Mouse (Mus musculus) mouse embryonic stem cell (cell line): ENCODE results near the gene Gpr15.

Experiments used
- in situ Hi-C, 2 experiments: fragments of 300-500 bp; cut with MboI; formaldehyde crosslinking; loops; 1 replicate in 1 of 2; 3 replicates in 1 of 2; pipeline ENCODE4 v1.14.3; 2019 to 2020; ENCODE audit warnings: low sequenced_read_pairs in 2 of 2, low pct_unique_long_range_greater_than_20kb in 1 of 2, mixed read lengths in 1 of 2; ENCODE audit not compliant: unreplicated experiment in 1 of 2

Gene Gpr15

GRCm38 (mm10) chr16:58704999-58705398 lies 13.9 kb downstream of the Gpr15 start:
- in situ Hi-C loops, result no loop called here

GRCm38 (mm10) chr16:58703382-58704124 lies 15.3 kb downstream of the Gpr15 start:
- in situ Hi-C loops, result no loop called here

GRCm38 (mm10) chr16:58702329-58702932 lies 16.4 kb downstream of the Gpr15 start:
- in situ Hi-C loops, result no loop called here

- in situ Hi-C loops, result no loop called here
Measured at GRCm38 (mm10) chr16:58701779-58702178, 17.1 kb downstream of the Gpr15 start.

GRCm38 (mm10) chr16:58700816-58701424 lies 17.9 kb downstream of the Gpr15 start:
- in situ Hi-C loops, result no loop called here

GRCm38 (mm10) chr16:58700174-58700573 lies 18.7 kb downstream of the Gpr15 start:
- in situ Hi-C loops, result no loop called here

GRCm38 (mm10) chr16:58697261-58697660 lies 21.6 kb downstream of the Gpr15 start:
- in situ Hi-C loops, result no loop called here

GRCm38 (mm10) chr16:58696796-58697195 lies 22.1 kb downstream of the Gpr15 start:
- in situ Hi-C loops, result no loop called here

- in situ Hi-C loops, result no loop called here
Measured at GRCm38 (mm10) chr16:58694091-58694490, 24.8 kb downstream of the Gpr15 start.

GRCm38 (mm10) chr16:58690322-58690732 lies 28.5 kb downstream of the Gpr15 start:
- in situ Hi-C loops, result no loop called here

- in situ Hi-C loops, result no loop called here
Measured at GRCm38 (mm10) chr16:58689555-58690169, 29.2 kb downstream of the Gpr15 start.

- in situ Hi-C loops, result no loop called here
Measured at GRCm38 (mm10) chr16:58688534-58688933, 30.3 kb downstream of the Gpr15 start.

- in situ Hi-C loops, result no loop called here
Measured at GRCm38 (mm10) chr16:58685548-58686537, 33.0 kb downstream of the Gpr15 start.

- in situ Hi-C loops, result no loop called here
Measured at GRCm38 (mm10) chr16:58684537-58684936, 34.3 kb downstream of the Gpr15 start.

- in situ Hi-C loops, result no loop called here
Measured at GRCm38 (mm10) chr16:58683911-58684310, 35.0 kb downstream of the Gpr15 start.

- in situ Hi-C loops, result no loop called here
Measured at GRCm38 (mm10) chr16:58682870-58683269, 36.0 kb downstream of the Gpr15 start.

GRCm38 (mm10) chr16:58682046-58682445 lies 36.8 kb downstream of the Gpr15 start:
- in situ Hi-C loops, result no loop called here

GRCm38 (mm10) chr16:58678660-58679059 lies 40.2 kb downstream of the Gpr15 start:
- in situ Hi-C loops, result no loop called here
